Mouse (Mus musculus) neural tube, embryonic 12.5 days (tissue): ENCODE measurements around the gene Ctnna3. TPM values are rescaled to one million over a fixed set of nuclear protein-coding genes. Genes with fewer than 3 reads are reported as not detected.

ENCODE experiments used
- ATAC-seq: fragments of 200-750 bp; cut with Nextera tagmentation; 2 replicates; pipeline ENCODE4 v1.8.0; 2017; ENCODE audit warnings: low read depth, mild to moderate bottlenecking, moderate TSS enrichment, moderate library complexity; ENCODE audit not compliant: low FRiP score
- H3K27ac ChIP-seq: fragments of 300-500 bp; sonication (generic); 2 replicates; pipeline ENCODE4 v1.5.1; 2016
- H3K27me3 ChIP-seq: fragments of 300-500 bp; sonication (generic); replicated peaks from 2 replicates; pipeline ENCODE4 v1.6.1; 2016; ENCODE audit warnings: mild to moderate bottlenecking
- H3K36me3 ChIP-seq: fragments of 300-500 bp; sonication (generic); 2 replicates; pipeline ENCODE4 v1.6.1; 2016; ENCODE audit warnings: mild to moderate bottlenecking
- H3K4me1 ChIP-seq: fragments of 300-500 bp; sonication (generic); 2 replicates; pipeline ENCODE4 v1.6.1; 2016
- H3K4me2 ChIP-seq: fragments of 300-500 bp; sonication (generic); replicated peaks from 2 replicates; pipeline ENCODE4 v1.6.1; 2016; ENCODE audit warnings: mild to moderate bottlenecking
- H3K4me3 ChIP-seq: fragments of 300-500 bp; sonication (generic); 2 replicates; pipeline ENCODE4 v1.5.1; 2016
- H3K9ac ChIP-seq: fragments of 300-500 bp; sonication (generic); 2 replicates; pipeline ENCODE4 v1.6.1; 2016; ENCODE audit warnings: mild to moderate bottlenecking
- H3K9me3 ChIP-seq: fragments of 300-500 bp; sonication (generic); 2 replicates; pipeline ENCODE4 v1.6.1; 2016; ENCODE audit warnings: mild to moderate bottlenecking
- WGBS: fragments of 180-500 bp; shearing (Covaris S2); methylation state at CpG from one replicate; pipeline ENCODE4 v1.1.7; 2016; 5-methylcytosine and 5-hydroxymethylcytosine counted together
- polyA plus RNA-seq: library from polyadenylated mRNA; unstranded; fragments of >200 nt; fragmentation: Nextera tagmentation; extraction: Ambion mirVana; gene quantifications from 2 replicates; pipeline ENCODE4 v1.2.1, GENCODE M21; 2016

Gene Ctnna3
- polyA plus RNA-seq, 1 experiment from 2014 or later = 0.90 TPM

DNA sequence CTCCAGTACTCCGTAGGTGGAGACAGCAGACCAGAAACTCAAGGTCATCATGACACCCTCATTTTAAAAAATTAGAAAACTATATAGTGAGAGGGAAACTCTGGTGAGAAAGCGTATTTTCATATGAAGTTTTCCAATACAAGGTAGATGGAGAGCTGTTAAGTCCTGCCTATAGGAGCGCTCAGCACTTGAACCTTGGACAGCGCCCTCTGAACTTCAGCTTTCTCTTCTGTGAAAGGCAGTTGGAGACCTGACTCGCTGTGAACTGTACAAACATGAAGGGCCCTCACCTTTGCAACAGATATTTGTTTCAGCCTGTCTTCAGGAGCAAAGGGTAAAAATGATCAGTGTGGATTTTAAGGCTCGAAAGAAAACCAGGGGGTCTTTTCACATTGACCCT is 571.6 kb downstream of the Ctnna3 start:
- Histone ChIP-seq H3K9ac (no peak overlapping the region), H3K36me3 (no peaks in the 10 kb centered on the region), H3K4me2 (no peak overlapping the region), H3K4me1 (no peaks in the 10 kb centered on the region), H3K27ac (no peak overlapping the region), H3K4me3 (no peak overlapping the region), H3K9me3 (no peaks in the 10 kb centered on the region), H3K27me3 (no peaks in the 10 kb centered on the region)
- 80% methylated on average over 6 of the region's 6 CpGs for WGBS
- no peak for ATAC-seq

DNA sequence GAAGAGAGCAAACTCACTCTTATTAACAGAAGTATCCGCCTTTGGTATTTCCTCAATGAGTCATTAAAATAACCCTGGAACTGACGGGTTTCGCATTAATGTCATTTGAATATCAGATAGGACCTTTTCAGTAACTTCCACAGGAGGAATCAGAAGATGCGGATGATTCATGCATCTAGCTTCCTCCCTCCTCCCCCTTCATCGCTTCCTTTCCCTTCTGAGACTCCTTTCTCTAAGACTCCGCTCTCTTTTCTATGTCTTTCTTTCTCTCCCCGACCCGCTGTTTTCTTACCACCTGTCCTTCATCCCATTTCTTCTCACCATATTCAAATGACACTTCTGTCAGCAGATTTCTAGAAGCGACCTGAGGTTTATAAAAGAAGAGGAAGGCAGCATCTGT is 572.1 kb downstream of the Ctnna3 start:
- no peak overlapping the region for H3K4me2 ChIP-seq
- no peak for ATAC-seq
- H3K4me1 ChIP-seq = no peaks in the 10 kb centered on the region
- no peak overlapping the region for H3K4me3 ChIP-seq
- H3K36me3 ChIP-seq = no peaks in the 10 kb centered on the region
- H3K27ac ChIP-seq = no peak overlapping the region
- no peaks in the 10 kb centered on the region for H3K27me3 ChIP-seq
- no peaks in the 10 kb centered on the region for H3K9me3 ChIP-seq
- WGBS = 84% methylated on average over 9 of the region's 9 CpGs
- no peak overlapping the region for H3K9ac ChIP-seq

DNA sequence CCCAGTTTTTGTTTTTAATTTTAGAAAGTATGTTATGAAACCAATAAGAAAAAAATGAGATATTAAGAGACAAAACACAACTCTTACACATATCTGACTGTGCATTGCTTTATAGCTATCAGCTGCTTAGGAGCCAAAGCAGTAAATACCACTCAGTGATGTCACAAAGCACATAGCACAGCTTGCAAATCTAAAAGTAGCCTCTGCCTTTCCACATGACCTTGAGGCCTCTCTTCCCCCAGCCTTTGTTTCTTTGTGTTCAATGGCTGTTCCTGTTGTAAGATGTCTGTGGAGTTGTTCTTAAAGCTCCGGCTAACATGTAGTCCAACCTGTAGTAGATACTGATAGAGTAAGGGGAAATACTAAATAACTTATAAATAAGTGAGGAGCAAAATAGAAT is 590.4 kb downstream of the Ctnna3 start:
- no peaks in the 10 kb centered on the region for H3K4me1 ChIP-seq
- no peaks in the 10 kb centered on the region for H3K27me3 ChIP-seq
- H3K4me2 ChIP-seq = no peak overlapping the region
- WGBS = 76% methylated on average over 1 of the region's 1 CpGs
- ATAC-seq = no peak
- H3K9me3 ChIP-seq = no peaks in the 10 kb centered on the region
- H3K9ac ChIP-seq = no peak overlapping the region
- no peaks in the 10 kb centered on the region for H3K36me3 ChIP-seq
- no peak overlapping the region for H3K4me3 ChIP-seq
- H3K27ac ChIP-seq = no peak overlapping the region

DNA sequence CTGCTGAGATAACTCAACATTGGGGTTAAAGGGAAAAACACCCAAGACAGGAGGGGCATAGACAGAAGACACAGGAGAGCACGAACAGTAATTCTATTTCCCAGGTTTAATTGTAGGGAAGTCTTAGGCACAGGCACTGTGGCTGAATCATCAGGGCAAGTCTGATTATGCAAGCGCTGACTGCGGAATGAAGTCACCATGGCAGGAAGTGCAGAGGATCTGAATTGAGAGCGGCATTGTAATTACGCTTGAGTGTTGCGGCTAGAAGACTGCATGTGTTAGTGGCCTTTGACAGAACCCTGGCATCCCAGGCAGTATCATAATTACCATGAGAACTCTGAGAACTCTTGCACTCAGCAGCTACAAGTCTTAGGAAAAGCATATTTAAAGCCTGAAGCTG is 593.4 kb downstream of the Ctnna3 start:
- H3K27ac ChIP-seq = no peak overlapping the region
- no peaks in the 10 kb centered on the region for H3K27me3 ChIP-seq
- no peak overlapping the region for H3K4me3 ChIP-seq
- no peak for ATAC-seq
- H3K4me2 ChIP-seq = no peak overlapping the region
- H3K36me3 ChIP-seq = no peaks in the 10 kb centered on the region
- WGBS = 80% methylated on average over 6 of the region's 6 CpGs
- no peaks in the 10 kb centered on the region for H3K4me1 ChIP-seq
- H3K9me3 ChIP-seq = no peaks in the 10 kb centered on the region
- H3K9ac ChIP-seq = no peak overlapping the region

DNA sequence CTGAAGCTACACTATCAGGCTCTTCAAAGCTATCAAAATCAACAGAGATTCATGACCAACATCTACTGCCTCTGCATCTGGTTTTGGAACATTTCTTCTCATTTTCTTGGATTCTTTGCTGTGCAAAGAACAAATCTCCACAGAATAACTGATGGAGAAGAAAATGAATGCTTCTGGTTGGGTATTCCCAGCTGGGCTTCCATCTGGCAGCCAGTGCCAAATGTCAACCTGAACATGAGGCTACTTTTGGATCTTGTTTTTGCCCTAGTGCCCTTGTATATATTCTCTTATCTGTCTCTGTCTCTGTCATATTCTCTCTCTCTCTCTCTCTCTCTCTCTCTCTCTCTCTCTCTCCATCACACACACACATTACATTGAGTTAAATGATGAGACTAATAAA is 601.0 kb downstream of the Ctnna3 start:
- Histone ChIP-seq H3K4me1 (no peaks in the 10 kb centered on the region), H3K27ac (no peak overlapping the region), H3K9ac (no peak overlapping the region), H3K36me3 (no peaks in the 10 kb centered on the region), H3K4me2 (no peak overlapping the region), H3K9me3 (no peaks in the 10 kb centered on the region), H3K27me3 (no peaks in the 10 kb centered on the region), H3K4me3 (no peak overlapping the region)
- ATAC-seq = no peak

DNA sequence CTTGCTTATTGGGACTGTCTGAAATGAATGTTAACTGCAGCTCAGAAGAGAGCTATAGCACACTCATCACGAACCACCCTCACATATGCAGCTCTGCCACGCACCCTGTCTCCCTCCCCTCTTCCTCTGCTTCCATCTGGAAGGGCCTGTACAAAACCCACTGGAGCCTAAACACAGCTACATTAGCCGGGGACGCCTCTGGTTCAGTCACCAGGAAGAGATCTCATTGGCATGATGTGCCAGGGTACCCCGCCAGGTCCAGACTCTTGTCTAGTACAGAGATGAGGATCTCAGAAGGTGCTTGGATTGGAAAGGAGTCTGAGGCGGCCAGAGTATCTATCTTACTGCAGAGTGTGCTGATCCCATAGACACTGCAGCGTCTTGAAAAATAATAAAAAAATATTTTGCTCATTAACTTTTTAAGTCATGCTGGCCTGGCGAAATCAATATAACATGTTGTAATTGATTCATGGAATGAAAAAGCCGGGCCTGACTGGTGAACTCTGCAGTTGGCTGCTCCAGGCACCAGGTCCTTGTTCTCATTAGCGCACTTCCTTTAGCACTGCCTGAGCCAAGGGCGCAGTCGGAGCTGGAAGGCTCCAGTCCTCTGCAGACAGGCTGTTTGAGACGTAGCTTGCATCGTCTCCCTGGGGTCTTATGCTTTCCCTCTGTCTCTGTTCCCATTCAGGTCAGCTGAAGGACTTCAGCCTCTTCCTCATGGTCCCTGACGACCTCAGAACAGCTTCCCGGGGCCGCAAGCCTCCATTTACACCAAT is 610.0 kb downstream of the Ctnna3 start:
- no peaks in the 10 kb centered on the region for H3K27me3 ChIP-seq
- H3K9ac ChIP-seq = no peak overlapping the region
- H3K4me1 ChIP-seq = no peaks in the 10 kb centered on the region
- no peaks in the 10 kb centered on the region for H3K36me3 ChIP-seq
- H3K9me3 ChIP-seq = no peaks in the 10 kb centered on the region
- H3K4me2 ChIP-seq = no peak overlapping the region
- no peak overlapping the region for H3K27ac ChIP-seq
- no peak overlapping the region for H3K4me3 ChIP-seq
- WGBS = 81% methylated on average over 17 of the region's 17 CpGs
- ATAC-seq = no peak

DNA sequence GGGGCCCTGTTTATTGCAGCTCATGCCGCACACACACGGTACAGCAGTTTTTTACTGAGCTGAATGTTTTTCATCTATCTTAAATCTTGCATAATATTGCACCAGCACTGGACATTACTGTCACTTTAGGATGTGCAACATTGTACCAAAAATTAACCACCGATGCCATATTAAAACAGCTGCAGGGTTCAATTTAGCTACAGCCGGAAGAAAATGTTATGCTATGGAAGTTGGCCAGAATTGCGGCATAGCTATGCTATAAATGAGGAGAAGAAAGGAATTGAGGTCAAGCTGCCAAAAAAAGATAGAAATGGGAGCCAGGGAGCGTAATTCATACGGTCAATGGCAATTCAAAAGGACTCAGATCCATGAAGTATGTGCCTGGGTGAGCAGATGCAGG is 611.3 kb downstream of the Ctnna3 start:
- Histone ChIP-seq H3K27ac (no peak overlapping the region), H3K9ac (no peak overlapping the region), H3K4me3 (no peak overlapping the region), H3K4me1 (no peaks in the 10 kb centered on the region), H3K27me3 (no peaks in the 10 kb centered on the region), H3K9me3 (no peaks in the 10 kb centered on the region), H3K36me3 (no peaks in the 10 kb centered on the region), H3K4me2 (no peak overlapping the region)
- WGBS = 89% methylated on average over 7 of the region's 7 CpGs
- ATAC-seq = no peak

DNA sequence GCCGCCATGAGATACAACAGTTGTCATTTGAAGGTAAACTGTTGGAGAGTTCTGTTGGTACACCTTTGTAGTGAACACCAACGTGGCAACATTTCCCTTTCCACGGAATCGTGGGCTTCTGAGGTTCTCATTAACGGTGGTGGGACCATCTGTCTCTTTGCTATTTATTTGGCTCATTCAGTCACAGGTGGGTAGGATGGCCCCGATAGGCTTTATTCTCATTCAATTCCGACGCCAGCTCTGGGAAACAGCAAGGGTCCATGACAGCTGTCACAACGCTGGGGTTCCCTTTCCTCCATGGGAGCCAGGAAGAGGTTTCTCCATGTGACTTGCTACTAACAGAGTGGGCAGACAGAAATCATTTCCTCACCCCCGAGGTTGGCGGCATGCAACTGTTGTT is 612.0 kb downstream of the Ctnna3 start:
- no peak overlapping the region for H3K9ac ChIP-seq
- 73% methylated on average over 11 of the region's 11 CpGs for WGBS
- H3K4me1 ChIP-seq = no peaks in the 10 kb centered on the region
- no peaks in the 10 kb centered on the region for H3K36me3 ChIP-seq
- H3K9me3 ChIP-seq = no peaks in the 10 kb centered on the region
- H3K27me3 ChIP-seq = no peaks in the 10 kb centered on the region
- H3K27ac ChIP-seq = no peak overlapping the region
- no peak overlapping the region for H3K4me2 ChIP-seq
- no peak for ATAC-seq
- no peak overlapping the region for H3K4me3 ChIP-seq

DNA sequence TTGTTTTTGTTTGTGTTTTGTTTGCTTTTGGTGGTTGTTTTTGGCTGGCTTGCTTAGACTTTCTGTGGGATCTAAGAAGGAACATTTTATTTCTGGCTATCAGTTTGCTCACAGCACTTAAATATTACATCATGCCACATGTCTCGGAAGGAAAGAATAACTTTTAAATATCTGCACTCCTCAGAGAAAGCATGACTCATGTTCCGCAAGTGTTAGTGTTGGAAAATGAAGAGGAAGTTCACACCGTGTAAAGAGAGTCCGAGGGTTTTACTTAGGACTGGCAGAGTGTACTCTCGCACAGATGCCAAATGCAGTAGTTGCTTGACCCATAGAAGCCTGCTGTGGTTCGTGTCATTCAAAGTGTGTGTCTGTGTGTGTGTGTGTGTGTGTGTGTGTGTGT is 619.3 kb downstream of the Ctnna3 start:
- Histone ChIP-seq H3K4me1 (no peaks in the 10 kb centered on the region), H3K4me3 (no peak overlapping the region), H3K9me3 (no peaks in the 10 kb centered on the region), H3K27me3 (no peaks in the 10 kb centered on the region), H3K4me2 (no peak overlapping the region), H3K27ac (no peak overlapping the region), H3K36me3 (no peaks in the 10 kb centered on the region), H3K9ac (no peak overlapping the region)
- WGBS = 85% methylated on average over 6 of the region's 6 CpGs
- no peak for ATAC-seq

DNA sequence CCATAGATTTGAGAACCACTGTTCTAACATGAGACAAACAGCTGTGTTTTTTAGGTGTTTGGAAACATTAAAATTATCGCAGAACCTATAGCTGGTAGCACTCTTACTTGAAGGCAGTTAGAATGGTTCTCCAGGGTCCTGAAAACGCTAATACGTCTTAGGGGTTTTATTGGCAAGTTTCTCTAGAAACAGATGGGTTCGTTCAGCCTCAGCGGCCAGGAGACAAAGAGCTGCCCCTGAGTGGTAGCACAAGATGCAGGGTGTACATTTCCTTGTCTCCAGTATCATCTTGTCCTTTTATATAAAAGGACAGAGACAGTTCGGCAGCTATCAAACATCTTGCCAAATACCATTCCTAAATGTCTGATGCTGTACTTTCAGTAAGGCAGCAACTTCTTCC is 620.0 kb downstream of the Ctnna3 start:
- no peaks in the 10 kb centered on the region for H3K9me3 ChIP-seq
- 74% methylated on average over 6 of the region's 6 CpGs for WGBS
- no peak overlapping the region for H3K27ac ChIP-seq
- no peaks in the 10 kb centered on the region for H3K27me3 ChIP-seq
- no peak overlapping the region for H3K4me3 ChIP-seq
- H3K9ac ChIP-seq = no peak overlapping the region
- no peak overlapping the region for H3K4me2 ChIP-seq
- ATAC-seq = no peak
- H3K4me1 ChIP-seq = no peaks in the 10 kb centered on the region
- no peaks in the 10 kb centered on the region for H3K36me3 ChIP-seq

DNA sequence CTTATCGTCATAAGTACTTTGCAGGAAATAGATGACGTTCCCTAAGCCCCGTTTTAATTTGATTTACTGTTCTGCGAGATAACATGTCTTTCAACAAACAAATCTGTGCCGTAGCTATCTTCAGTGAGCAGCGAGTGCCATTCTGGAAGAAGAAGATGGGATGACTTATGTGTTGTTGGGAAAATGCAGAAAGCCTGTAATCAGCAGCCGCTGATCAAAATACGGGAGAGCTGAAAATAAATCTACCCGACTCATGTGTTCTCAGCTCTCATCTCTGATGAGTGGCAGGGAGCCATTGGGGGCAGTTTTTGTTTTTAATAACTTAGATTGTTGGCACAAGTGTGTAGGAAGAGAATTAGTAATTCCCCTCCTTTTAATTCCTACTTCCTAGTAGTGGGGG is 633.8 kb downstream of the Ctnna3 start:
- no peak overlapping the region for H3K4me2 ChIP-seq
- ATAC-seq = no peak
- H3K4me1 ChIP-seq = no peaks in the 10 kb centered on the region
- 87% methylated on average over 9 of the region's 9 CpGs for WGBS
- H3K9me3 ChIP-seq = no peaks in the 10 kb centered on the region
- H3K27me3 ChIP-seq = no peaks in the 10 kb centered on the region
- no peak overlapping the region for H3K4me3 ChIP-seq
- H3K27ac ChIP-seq = no peak overlapping the region
- no peaks in the 10 kb centered on the region for H3K36me3 ChIP-seq
- H3K9ac ChIP-seq = no peak overlapping the region

DNA sequence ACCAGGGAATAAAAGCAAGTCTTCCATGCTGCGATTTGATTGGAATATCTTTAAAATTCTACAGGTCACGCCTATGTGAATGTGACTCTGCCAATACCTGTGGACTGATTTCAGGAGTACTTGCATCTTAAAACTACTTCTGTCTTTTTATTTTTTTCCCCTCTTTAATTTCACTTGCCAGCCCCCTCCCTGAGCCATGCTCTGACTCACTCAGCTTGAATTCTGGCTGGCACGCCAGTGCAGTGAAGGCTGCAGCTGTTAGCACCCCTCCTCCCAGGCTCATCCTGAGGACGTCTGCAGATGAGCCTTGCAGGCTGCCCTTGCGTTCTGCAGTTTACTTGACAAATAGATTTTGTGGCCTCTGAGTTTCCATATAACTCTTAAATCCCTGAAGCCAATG is 646.0 kb downstream of the Ctnna3 start:
- H3K4me1 ChIP-seq = peaks cover 15% of the 10 kb centered on the region
- no peak overlapping the region for H3K4me3 ChIP-seq
- H3K9ac ChIP-seq = no peak overlapping the region
- H3K9me3 ChIP-seq = no peaks in the 10 kb centered on the region
- no peak for ATAC-seq
- no peaks in the 10 kb centered on the region for H3K27me3 ChIP-seq
- H3K27ac ChIP-seq = no peak overlapping the region
- H3K4me2 ChIP-seq = peak overlapping the region; percentile 33
- 19% methylated on average over 5 of the region's 5 CpGs for WGBS
- H3K36me3 ChIP-seq = no peaks in the 10 kb centered on the region

DNA sequence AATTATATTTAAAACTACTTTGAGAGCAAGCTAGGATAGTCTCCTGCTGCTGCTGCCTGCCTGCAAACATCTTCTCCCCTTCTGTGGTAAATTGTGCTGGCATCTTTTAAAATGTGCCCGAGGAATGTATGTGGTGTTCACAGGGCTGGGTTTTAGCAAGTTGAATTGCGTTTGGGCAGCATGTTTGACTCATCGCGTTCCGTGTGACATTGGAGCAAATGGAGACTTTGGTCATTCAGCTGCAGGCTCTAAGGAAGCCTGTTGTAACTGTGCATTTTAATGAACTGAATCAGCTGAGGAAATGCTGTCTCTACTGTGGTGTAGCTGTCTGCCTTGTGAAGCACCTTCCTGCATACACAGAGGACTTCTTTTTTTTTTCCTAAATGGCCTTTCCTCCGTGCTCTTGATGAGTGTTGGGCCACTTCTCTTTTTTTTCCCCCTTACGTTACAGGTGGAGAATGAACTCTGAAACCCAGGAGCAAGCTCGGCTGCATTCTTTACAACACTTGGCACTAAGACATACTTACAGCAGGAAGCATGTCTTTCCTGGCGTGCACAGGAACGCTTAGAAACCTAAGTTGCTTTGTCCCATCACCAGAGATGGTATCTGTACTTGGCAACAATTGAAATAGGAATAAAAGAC is 646.6 kb downstream of the Ctnna3 start:
- no peak for ATAC-seq
- no peak overlapping the region for H3K4me3 ChIP-seq
- 55% methylated on average over 10 of the region's 10 CpGs for WGBS
- no peak overlapping the region for H3K27ac ChIP-seq
- H3K4me1 ChIP-seq = peaks cover 15% of the 10 kb centered on the region
- H3K4me2 ChIP-seq = 0 out of 2 replicates have a peak overlapping the region, but pooled peaks have one; percentile 33
- no peaks in the 10 kb centered on the region for H3K36me3 ChIP-seq
- H3K9ac ChIP-seq = no peak overlapping the region
- H3K27me3 ChIP-seq = no peaks in the 10 kb centered on the region
- H3K9me3 ChIP-seq = no peaks in the 10 kb centered on the region
